Mouse (Mus musculus): ENCODE results near the gene Ascl2. TPM values are rescaled to one million over a fixed set of nuclear protein-coding genes. Genes with fewer than 3 reads are reported as not detected.

The Ascl2 gene
- total RNA-seq, 2 experiments from 2014 or later: not detected

GRCm38 (mm10) chr7:143004727-143005343, 35.8 kb upstream of the Ascl2 start, which contains the start of gene Tspan32:
Gene Tspan32 (plus strand): TSS chr7:143005046.
- peak; percentile 8; the same call in 1 of the 2 replicates for ATAC-seq (replicated peaks; ENCODE audit: low FRiP score, poor library complexity, severe bottlenecking)

GRCm38 (mm10) chr7:143002679-143003078, 33.6 kb upstream of the Ascl2 start:
- no peak for ATAC-seq (replicated peaks; ENCODE audit: low FRiP score, poor library complexity, severe bottlenecking)

GRCm38 (mm10) chr7:142997403-142998150, 28.5 kb upstream of the Ascl2 start:
- ATAC-seq (replicated peaks; ENCODE audit: low FRiP score, poor library complexity, severe bottlenecking): 0 out of 2 replicates have a peak, but pooled peaks have one; percentile 43

- ATAC-seq (replicated peaks; ENCODE audit: low FRiP score, poor library complexity, severe bottlenecking): peak; percentile 59
Observed at GRCm38 (mm10) chr7:142996998-142997397, 27.9 kb upstream of the Ascl2 start.

GRCm38 (mm10) chr7:142995630-142996338, 26.7 kb upstream of the Ascl2 start:
- ATAC-seq (replicated peaks; ENCODE audit: low FRiP score, poor library complexity, severe bottlenecking): peak; percentile 88

- no peak for ATAC-seq (replicated peaks; ENCODE audit: low FRiP score, poor library complexity, severe bottlenecking)
Observed at GRCm38 (mm10) chr7:142995004-142995403, 25.9 kb upstream of the Ascl2 start.

DNA sequence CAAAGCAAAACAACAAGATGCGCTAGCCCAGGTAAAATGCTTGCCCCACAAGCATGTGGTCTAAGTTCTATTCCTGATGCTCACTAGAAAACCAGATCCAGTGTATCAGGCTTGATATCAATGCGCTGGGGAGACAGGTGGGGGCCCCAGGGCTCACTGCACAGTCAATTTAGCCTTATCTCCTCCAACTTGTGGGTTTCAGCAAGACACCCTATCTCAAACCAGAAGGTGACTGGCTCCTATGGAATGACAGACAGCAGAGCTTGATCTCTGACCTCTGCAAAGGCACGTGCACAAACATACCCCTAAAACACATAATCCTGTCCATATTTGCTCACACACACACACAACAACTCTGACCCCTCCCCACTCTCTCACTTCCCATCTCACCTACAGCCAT, 18.7 kb upstream of the Ascl2 start:
- no peak for ATAC-seq (replicated peaks; ENCODE audit: low FRiP score, poor library complexity, severe bottlenecking)

DNA sequence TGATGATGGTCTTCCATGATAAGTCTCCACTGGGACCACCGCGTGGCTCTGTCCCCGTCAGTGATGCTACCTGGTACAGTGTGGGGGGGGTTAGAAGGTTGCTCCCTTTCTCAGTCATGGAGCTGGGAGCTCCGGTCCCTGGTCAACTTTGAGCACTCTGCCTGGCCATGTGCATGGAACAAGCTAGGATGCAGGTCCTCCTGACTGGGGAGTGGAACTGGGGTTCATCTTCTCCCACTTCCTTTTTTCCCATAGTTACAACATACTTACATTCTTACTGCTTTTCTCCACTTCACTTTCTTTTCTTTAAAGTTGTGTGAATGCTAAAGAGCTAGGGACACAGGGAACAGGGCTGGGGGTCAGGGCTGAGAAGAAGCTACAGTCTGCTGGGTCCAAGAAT, 16.1 kb upstream of the Ascl2 start:
- ATAC-seq (replicated peaks; ENCODE audit: low FRiP score, poor library complexity, severe bottlenecking): no peak

- no peak for ATAC-seq (replicated peaks; ENCODE audit: low FRiP score, poor library complexity, severe bottlenecking)
Observed at GRCm38 (mm10) chr7:142981908-142982307, 12.8 kb upstream of the Ascl2 start.

GRCm38 (mm10) chr7:142967884-142968808, 918 bp downstream of the Ascl2 start:
- no peak for ATAC-seq (replicated peaks; ENCODE audit: low FRiP score, poor library complexity, severe bottlenecking)

DNA sequence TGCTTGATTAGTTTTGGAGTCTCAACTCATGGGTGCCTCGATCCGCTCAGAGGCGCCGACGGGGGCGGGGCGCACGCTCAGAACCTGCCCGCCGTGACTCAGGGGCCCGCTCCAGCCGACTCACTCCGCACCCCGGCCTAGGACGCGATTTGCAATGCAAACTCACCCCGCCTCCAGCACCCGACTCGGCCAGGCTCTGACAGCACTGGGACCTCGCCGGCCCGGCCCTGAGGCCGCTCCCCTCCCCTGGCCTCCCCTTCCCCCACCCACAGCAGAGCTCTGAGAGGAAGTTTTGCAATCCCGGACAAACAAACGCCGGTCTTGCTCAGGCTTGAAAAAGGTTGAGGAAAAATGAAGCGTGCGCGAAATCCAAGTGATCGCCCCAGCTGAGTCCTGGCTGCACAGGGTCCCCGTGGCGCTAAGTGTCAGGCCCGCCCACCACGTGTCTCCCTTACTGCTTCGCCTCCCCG, 1.6 kb downstream of the Ascl2 start:
- no peak for ATAC-seq (replicated peaks; ENCODE audit: low FRiP score, poor library complexity, severe bottlenecking)

GRCm38 (mm10) chr7:142959752-142960151, 9.3 kb downstream of the Ascl2 start:
- ATAC-seq (replicated peaks; ENCODE audit: low FRiP score, poor library complexity, severe bottlenecking): no peak

DNA sequence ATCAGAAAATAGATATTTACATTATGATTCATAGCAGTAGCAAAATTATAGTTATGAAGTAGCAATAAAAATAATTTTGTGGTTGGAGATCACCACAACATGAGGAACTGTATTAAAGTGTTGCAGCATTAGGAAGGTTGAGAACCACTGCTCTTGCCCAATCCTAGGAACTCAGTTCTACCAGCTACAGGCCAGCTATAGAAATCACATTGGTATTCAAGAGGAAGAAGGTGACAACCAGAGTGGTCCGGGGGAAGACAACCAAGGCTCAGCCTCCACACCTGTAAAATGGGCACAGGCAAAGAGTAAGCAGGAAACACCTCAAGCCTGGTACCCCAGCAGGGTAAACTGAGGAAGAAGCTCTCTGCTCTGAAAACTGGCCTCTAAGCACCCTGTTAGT, 10.2 kb downstream of the Ascl2 start:
- ATAC-seq (replicated peaks; ENCODE audit: low FRiP score, poor library complexity, severe bottlenecking): no peak

- ATAC-seq (replicated peaks; ENCODE audit: low FRiP score, poor library complexity, severe bottlenecking): no peak
Observed at GRCm38 (mm10) chr7:142956018-142956417, 13.0 kb downstream of the Ascl2 start.

DNA sequence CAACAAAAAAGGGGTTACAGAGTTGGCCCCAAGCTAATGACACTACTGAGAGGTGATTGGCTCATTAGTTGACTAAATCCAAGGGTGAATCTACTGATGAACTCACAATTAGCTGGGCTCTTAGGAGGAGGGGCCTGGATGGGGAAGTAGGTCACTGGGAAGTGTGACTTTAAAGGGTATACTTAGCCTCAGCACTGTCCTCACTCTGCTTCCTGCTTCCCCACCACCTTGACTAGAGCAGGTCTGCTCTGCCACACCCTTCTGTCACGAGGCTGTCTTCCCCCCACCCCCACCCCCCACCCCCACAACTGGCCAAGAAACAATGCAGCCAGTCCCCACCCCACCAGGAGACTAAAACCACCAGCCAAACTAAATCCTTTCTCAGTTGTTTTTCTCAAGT, 19.5 kb downstream of the Ascl2 start:
- no peak for ATAC-seq (replicated peaks; ENCODE audit: low FRiP score, poor library complexity, severe bottlenecking)

DNA sequence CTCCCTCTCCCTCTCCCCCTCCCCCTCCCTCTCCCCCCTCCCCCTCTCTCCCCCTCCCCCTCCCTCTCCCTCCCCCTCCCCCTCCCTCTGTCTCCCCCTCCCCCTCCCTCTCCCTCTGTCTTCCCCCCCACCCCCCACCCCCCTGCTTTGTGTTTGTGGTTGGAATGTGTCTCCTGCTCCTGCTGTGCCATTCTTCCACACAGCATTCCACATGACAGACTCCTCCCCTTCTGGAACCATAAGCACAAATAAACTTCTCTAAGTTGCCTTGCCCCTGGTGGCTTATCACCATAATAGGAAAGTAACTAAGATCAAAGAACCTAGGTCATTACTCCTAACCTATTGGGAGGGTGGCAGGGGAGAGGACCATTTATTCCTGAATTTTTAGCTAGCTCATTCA, 31.4 kb downstream of the Ascl2 start:
- ATAC-seq (replicated peaks; ENCODE audit: low FRiP score, poor library complexity, severe bottlenecking): no peak

DNA sequence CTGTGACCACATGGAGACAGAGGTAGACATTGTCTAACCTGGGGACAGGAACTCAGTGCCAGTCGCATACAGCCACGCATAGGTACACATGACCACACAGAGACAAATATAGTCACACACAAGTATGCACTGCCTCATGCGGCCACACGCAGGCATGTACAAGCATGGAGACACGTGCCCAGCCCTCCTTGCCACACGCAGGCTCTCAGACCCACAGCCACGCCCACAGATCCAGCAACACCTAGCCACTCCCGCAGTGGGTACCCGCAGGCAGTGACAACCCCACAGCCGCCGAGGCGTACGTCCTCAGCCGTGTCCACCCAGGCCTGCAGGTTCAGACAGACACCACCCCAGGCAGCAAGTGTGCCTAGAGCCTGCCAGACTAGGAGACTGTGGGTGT, 33.4 kb downstream of the Ascl2 start:
- no peak for ATAC-seq (replicated peaks; ENCODE audit: low FRiP score, poor library complexity, severe bottlenecking)

GRCm38 (mm10) chr7:142932469-142932868, 36.6 kb downstream of the Ascl2 start:
- ATAC-seq (replicated peaks; ENCODE audit: low FRiP score, poor library complexity, severe bottlenecking): no peak

DNA sequence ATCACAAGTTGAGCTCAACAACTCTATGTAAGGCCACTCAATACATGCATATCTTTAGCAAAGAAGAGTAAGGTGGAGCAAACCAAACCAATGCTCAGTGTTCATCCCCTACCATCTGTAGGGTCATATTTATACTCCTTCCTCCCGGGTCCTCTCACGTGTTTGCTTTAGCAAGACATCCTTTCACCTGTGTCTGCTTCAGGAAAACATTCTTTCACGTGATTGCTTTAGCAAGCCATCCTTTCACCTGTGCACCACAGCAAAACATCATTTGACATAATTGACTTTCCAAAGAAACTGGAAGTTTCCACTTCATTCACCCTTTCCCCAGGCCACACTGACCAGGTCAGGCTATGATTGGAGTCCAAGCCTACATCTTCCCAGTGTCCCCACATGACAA, 38.0 kb downstream of the Ascl2 start, which contains the start of gene Th:
TSS of gene Th (minus strand) at position 101 of the 400 bp plus-strand sequence.
- no peak for ATAC-seq (replicated peaks; ENCODE audit: low FRiP score, poor library complexity, severe bottlenecking)

DNA sequence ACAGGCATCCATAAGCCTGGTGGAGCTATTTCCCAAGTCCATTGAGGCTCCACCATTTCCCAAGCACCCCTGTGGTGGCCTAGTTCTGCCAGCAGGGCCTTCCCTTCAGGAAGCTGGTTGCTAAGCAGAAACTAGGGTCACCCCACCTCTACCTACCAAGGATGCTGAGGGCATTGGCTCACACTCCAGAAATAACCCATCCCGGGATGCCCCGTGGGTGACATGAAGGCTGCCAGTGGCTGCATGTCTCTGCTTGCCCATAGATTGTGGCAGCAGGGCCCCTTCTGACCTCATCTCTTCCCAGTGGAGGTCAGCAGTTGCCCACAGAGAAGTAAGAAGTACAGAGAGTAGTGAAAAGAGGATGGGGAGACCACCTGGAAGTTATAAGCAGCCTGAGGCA, 39.5 kb downstream of the Ascl2 start:
- no peak for ATAC-seq (replicated peaks; ENCODE audit: low FRiP score, poor library complexity, severe bottlenecking)

Measured in erythroid progenitor cell, adult 5-6 weeks (primary cell).